Mouse (Mus musculus) embryonic facial prominence, embryonic 14.5 days (tissue): ENCODE results near the gene Acsl6. TPM values are rescaled to one million over a fixed set of nuclear protein-coding genes. Genes with fewer than 3 reads are reported as not detected.
"Not testable (repeated sequence)": the region's sequence is repeated elsewhere in the genome, so short reads cannot be mapped to it uniquely, and the experiment has no call there.

Experiments used
- ATAC-seq: fragments of 200-750 bp; cut with Nextera tagmentation; 2 replicates; pipeline ENCODE4 v1.8.0; 2017; ENCODE audit warnings: low read depth, moderate number of reproducible peaks, moderate TSS enrichment
- DNase-seq: peaks from one replicate; pipeline ENCODE4 v3.0.0-alpha.2; 2015; ENCODE audit warnings: low spot score
- H3K27ac ChIP-seq: fragments of 300-500 bp; sonication (generic); replicated peaks from 2 replicates; pipeline ENCODE4 v1.5.1; 2014; ENCODE audit warnings: low read depth, mild to moderate bottlenecking, low read length, moderate library complexity
- H3K27me3 ChIP-seq: fragments of 300-500 bp; sonication (generic); replicated peaks from 2 replicates; pipeline ENCODE4 v1.6.1; 2014; ENCODE audit warnings: low read length; ENCODE audit not compliant: control insufficient read depth, insufficient read depth
- H3K36me3 ChIP-seq: fragments of 300-500 bp; sonication (generic); 2 replicates; pipeline ENCODE4 v1.6.1; 2014; ENCODE audit warnings: low read length, mixed read lengths; ENCODE audit not compliant: control insufficient read depth, insufficient read depth
- H3K4me1 ChIP-seq: fragments of 300-500 bp; sonication (generic); 2 replicates; pipeline ENCODE4 v1.6.1; 2014; ENCODE audit warnings: antibody characterized with exemption, low read length; ENCODE audit not compliant: control insufficient read depth, insufficient read depth
- H3K4me2 ChIP-seq: fragments of 300-500 bp; sonication (generic); 2 replicates; pipeline ENCODE4 v1.6.1; 2014; ENCODE audit warnings: low read depth, mild to moderate bottlenecking, low read length, moderate library complexity, mixed read lengths
- H3K4me3 ChIP-seq: fragments of 300-500 bp; sonication (generic); 2 replicates; pipeline ENCODE4 v1.5.1; 2014; ENCODE audit warnings: low read depth, mild to moderate bottlenecking, low read length
- H3K9ac ChIP-seq: fragments of 300-500 bp; sonication (generic); 2 replicates; pipeline ENCODE4 v1.6.1; 2014; ENCODE audit warnings: low read depth, mild to moderate bottlenecking, low read length, moderate library complexity, mixed read lengths
- H3K9me3 ChIP-seq: fragments of 300-500 bp; sonication (generic); 2 replicates; pipeline ENCODE4 v1.6.1; 2016; ENCODE audit warnings: low read length; ENCODE audit not compliant: control insufficient read depth
- WGBS: fragments of 180-500 bp; shearing (Covaris S2); extraction: QIAGEN DNeasy Blood & Tissue Kit; methylation state at CpG from one replicate; pipeline ENCODE4 v1.1.7; 2014; 5-methylcytosine and 5-hydroxymethylcytosine counted together
- polyA plus RNA-seq: library from polyadenylated mRNA; unstranded; fragments of >200 nt; fragmentation: Nextera tagmentation; extraction: Ambion mirVana; gene quantifications from 2 replicates; pipeline ENCODE4 v1.2.1, GENCODE M21; 2014

Gene Acsl6
- polyA plus RNA-seq, 1 experiment from 2014 or later = 2.3 TPM

DNA sequence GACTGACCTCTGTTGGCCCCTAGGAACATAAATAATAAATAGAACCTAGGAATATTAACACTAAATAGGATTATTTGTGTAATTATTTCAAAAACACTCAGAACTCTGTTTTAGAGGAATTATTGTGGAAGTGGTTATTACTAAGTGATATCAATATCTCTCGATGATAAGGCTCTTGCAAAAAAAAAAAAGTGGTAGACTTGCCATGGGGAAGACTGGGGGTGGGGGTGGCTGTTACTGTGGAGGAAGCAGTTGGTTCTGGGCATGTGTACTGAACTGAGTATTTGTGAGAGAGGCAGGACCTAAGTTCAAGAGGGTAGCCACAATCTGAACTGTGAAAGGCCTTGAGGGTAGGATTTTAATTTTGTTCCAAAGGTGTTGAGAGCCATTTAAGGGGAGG, 93.1 kb downstream of the Acsl6 start:
- ATAC-seq = no peak
- H3K9ac ChIP-seq = no peak overlapping the region
- no peaks in the 10 kb centered on the region for H3K4me1 ChIP-seq
- no peak overlapping the region for H3K4me2 ChIP-seq
- 92% methylated on average over 1 of the region's 1 CpGs for WGBS
- no peak overlapping the region for H3K27ac ChIP-seq
- DNase-seq = no peak
- no peaks in the 10 kb centered on the region for H3K36me3 ChIP-seq
- H3K4me3 ChIP-seq = no peak overlapping the region
- H3K27me3 ChIP-seq = no peaks in the 10 kb centered on the region
- no peaks in the 10 kb centered on the region for H3K9me3 ChIP-seq

DNA sequence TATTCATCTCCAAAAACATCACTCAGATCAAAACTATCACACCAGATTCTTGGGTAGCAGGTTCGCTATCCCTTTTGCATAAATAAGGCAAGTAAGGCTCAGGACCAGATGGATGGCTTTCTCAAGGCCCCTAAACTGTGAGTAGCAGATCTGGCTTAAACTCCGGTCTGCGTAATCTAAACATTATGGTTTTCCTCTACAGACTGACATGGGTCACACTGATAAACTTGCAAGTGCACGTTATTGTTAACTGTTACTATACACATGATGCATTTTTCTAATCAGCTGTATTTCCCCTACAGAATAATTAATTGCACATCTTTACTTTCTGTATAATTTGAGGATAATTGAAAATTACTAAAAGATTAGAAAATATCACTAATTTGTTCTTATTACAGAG, 94.5 kb downstream of the Acsl6 start:
- DNase-seq (no peak), ATAC-seq (no peak)
- WGBS = 61% methylated on average over 4 of the region's 4 CpGs
- no peak overlapping the region for H3K4me3 ChIP-seq
- H3K36me3 ChIP-seq = no peaks in the 10 kb centered on the region
- H3K9ac ChIP-seq = no peak overlapping the region
- H3K27me3 ChIP-seq = no peaks in the 10 kb centered on the region
- H3K4me1 ChIP-seq = no peaks in the 10 kb centered on the region
- no peaks in the 10 kb centered on the region for H3K9me3 ChIP-seq
- no peak overlapping the region for H3K27ac ChIP-seq
- no peak overlapping the region for H3K4me2 ChIP-seq

DNA sequence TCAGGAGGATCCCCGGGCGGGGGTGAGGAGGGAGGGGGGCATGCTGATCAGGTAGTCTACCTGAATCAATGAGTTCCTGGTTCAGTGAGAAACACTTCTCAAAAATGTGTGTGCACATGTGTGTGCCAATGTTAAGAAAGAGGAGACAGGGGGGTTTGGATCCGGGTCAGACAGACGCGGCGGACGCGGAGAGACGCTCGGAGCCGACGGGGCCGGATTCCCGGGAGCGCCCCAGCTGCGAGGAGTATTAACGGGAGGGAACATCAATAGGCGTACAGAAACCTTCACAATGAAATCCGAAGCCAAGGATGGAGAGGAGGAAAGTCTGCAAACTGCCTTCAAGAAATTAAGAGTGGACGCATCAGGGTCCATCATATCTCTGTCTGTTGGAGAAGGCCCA, 97.2 kb downstream of the Acsl6 start:
- H3K27me3 ChIP-seq, H3K4me3 ChIP-seq, H3K9me3 ChIP-seq, H3K27ac ChIP-seq, DNase-seq, H3K9ac ChIP-seq, H3K36me3 ChIP-seq, ATAC-seq, H3K4me1 ChIP-seq, H3K4me2 ChIP-seq: not testable (repeated sequence)
- 91% methylated on average over 20 of the region's 20 CpGs for WGBS

DNA sequence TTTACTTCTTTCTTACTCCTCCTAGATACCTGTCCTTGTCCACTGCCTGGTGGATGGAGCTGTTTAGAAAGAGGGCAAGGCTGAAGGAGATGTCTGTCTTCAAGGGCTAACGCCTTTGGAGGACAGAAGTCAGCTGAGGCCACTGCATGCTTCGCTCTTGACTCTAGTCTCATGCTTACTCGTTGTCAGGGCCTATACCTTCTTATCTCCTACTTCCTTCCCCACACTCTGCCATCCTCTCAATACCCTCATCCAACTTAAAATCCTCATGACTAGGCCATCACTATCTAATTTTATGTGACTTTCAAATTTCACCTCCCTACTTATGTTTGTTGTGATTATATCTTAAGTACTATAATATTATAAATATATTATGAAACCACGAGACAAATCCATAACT, 101.3 kb downstream of the Acsl6 start:
- Histone ChIP-seq H3K9ac (no peak overlapping the region), H3K27me3 (no peaks in the 10 kb centered on the region), H3K36me3 (no peaks in the 10 kb centered on the region), H3K4me1 (no peaks in the 10 kb centered on the region), H3K4me2 (no peak overlapping the region), H3K9me3 (no peaks in the 10 kb centered on the region), H3K4me3 (no peak overlapping the region), H3K27ac (no peak overlapping the region)
- ATAC-seq (no peak), DNase-seq (no peak)
- 80% methylated on average over 4 of the region's 4 CpGs for WGBS

DNA sequence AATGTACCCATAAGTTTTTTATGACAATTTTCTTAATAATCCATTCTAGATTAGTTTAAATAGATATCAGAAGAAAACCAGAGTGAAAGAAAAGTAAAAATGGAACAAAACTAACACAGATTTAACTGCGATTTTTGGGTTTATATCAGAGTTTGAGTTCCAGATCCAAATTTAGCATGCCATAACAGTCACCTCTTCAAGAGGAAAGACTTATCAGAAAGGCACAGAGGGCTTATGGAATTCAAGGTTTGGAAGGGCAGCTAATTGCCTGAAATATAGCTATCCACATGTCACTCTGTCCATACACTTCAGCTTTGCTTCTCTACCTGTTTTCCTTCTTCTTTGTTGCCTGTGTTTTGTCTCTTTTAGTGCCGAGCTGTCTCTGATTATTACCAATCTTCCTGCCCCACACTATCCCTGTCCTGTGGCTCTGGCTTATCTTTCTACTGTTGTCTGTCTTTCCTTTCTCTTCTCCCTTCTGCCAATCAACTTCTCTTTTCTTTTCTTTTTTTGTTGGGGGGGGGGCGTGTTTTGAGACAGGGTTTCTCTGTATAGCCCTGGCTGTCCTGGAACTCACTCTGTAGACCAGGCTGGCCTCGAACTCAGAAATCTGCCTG, 103.4 kb downstream of the Acsl6 start:
- ATAC-seq = no peak
- DNase-seq = no peak

DNA sequence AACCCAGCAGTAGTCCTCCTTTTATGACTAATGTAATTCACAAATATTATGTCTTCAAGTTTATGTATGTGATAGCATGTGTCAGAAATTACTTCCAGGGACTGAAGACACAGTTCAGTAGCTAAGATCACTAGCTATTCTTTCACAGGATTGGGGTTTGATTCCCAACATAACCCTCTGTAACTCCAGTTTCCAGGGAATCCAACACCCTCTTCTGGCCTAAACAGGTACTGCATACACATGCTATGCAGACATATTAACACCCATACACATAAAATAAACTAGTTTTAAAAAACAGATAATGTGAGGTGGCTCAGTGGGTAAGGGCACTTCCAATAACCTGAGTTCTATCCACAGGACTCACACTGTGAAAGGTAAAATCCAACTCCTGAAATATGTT, 107.0 kb downstream of the Acsl6 start:
- H3K27ac ChIP-seq = no peak overlapping the region
- no peaks in the 10 kb centered on the region for H3K36me3 ChIP-seq
- no peaks in the 10 kb centered on the region for H3K9me3 ChIP-seq
- H3K4me2 ChIP-seq = no peak overlapping the region
- H3K27me3 ChIP-seq = no peaks in the 10 kb centered on the region
- no peaks in the 10 kb centered on the region for H3K4me1 ChIP-seq
- ATAC-seq = no peak
- no peak overlapping the region for H3K4me3 ChIP-seq
- H3K9ac ChIP-seq = no peak overlapping the region
- no peak for DNase-seq

More for the DNA sequence above, 103.4 kb downstream of the Acsl6 start:
- Histone ChIP-seq H3K36me3 (no peaks in the 10 kb centered on the region), H3K4me3 (no peak overlapping the region), H3K27me3 (no peaks in the 10 kb centered on the region), H3K27ac (no peak overlapping the region), H3K9me3 (no peaks in the 10 kb centered on the region), H3K4me1 (no peaks in the 10 kb centered on the region), H3K9ac (no peak overlapping the region), H3K4me2 (no peak overlapping the region)
- WGBS = 77% methylated on average over 4 of the region's 4 CpGs

DNA sequence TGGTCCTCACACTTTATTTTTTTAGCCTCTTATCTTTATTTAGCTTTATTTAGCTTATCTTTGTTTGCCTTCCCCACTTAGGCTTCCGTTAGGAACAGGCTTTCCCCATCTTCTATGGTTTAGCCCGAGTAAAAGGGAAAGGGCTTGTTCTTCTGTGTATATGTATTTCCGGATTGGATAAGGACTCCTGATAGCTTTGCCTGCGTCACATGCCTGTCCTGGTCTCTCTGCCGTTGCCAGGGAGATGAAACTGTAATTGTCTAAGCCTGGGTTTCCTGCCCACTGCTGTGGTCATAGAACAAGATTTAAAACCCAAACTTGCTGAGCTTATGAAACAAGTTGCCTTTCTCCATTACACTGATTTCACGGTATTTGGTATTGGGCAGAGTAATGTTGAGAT, 109.4 kb downstream of the Acsl6 start:
- Histone ChIP-seq H3K27ac (no peak overlapping the region), H3K4me1 (no peaks in the 10 kb centered on the region), H3K36me3 (no peaks in the 10 kb centered on the region), H3K9me3 (no peaks in the 10 kb centered on the region), H3K9ac (no peak overlapping the region), H3K4me3 (no peak overlapping the region), H3K4me2 (no peak overlapping the region), H3K27me3 (no peaks in the 10 kb centered on the region)
- DNase-seq (peak; percentile 67), ATAC-seq (0 out of 2 replicates have a peak, but pooled peaks have one; percentile 33)
- WGBS = 40% methylated on average over 6 of the region's 6 CpGs

Other genes with a start within 250 kb of the Acsl6 start
- 115 and 132 TPM in 2 replicates for gene Pdlim4, start 234.8 kb upstream of the Acsl6 start, polyA plus RNA-seq
- gene P4ha2, start 203.7 kb upstream of the Acsl6 start, polyA plus RNA-seq = 107 and 120 TPM in 2 replicates
- gene Csf2, start 54.1 kb upstream of the Acsl6 start, polyA plus RNA-seq = not detected in 2 replicates
- gene Il3, start 36.5 kb upstream of the Acsl6 start, polyA plus RNA-seq = not detected in 2 replicates
- gene Meikin, start 66.9 kb downstream of the Acsl6 start, polyA plus RNA-seq = not detected in 2 replicates
- 14.7 and 14.8 TPM in 2 replicates for gene Fnip1, start 134.4 kb downstream of the Acsl6 start, polyA plus RNA-seq
- 24.0 and 27.1 TPM in 2 replicates for gene Rapgef6, start 219.0 kb downstream of the Acsl6 start, polyA plus RNA-seq